Mouse (Mus musculus) adrenal gland, adult 2 months (tissue): ENCODE measurements at regions not wholly inside any gene's neighbourhood (a gene's known extent, or its start where the extent isn't known, plus 50 kb on each side); places are given as distances from the start of the nearest gene placed in this dataset.
A peak's percentile ranks its signal among the peaks of the same experiment; 100 is the strongest.

ENCODE experiments used
- DNase-seq: peaks from one replicate; pipeline ENCODE4 v3.0.0; 2021

GRCm38 (mm10) chr3:131801551-131801950 is 237.0 kb downstream of the Papss1 start:
- DNase-seq, result no peak

DNA sequence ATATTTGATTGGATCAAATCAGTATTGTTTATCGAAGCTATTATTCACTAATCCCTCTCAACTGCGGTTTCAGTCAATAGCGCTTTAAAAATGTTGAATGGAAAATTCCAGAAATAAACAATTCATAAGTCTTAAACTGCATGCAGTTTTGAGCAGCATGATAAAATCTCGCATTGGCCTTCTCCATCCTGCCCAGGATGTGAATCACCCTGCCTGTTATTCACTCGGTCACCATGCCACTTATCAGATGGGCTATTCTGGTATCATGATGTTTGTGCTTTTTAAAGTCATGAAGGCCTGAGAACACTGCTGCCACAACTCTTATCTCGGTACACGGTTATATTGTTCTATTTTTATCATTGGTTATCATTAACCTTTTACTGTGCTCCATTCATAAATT is 238.3 kb downstream of the Papss1 start:
- peak; percentile 75 for DNase-seq

GRCm38 (mm10) chr3:131808127-131808526 is 243.6 kb downstream of the Papss1 start:
- DNase-seq, result peak; percentile 34

- no peak for DNase-seq
Observed at GRCm38 (mm10) chr3:131812968-131813367, 248.4 kb downstream of the Papss1 start.

DNA sequence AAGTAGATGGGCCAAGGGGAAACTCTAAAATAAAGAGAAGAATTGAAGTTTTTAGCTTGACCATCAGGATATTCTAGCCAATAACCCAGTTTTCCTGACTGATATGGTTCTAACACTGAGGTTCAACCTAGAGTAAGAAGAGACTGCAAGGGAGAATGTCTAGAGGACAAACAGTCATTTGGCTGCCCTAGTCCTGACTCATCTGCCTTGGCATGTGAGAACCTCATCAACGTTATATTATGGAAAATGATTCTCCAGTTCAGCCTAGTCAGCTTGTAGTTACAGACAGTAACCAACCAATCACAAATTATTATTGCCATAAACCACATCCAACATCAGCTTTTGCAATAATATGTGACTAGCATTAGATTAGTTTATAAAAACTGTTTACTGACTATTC is 254.2 kb downstream of the Papss1 start:
- no peak for DNase-seq

DNA sequence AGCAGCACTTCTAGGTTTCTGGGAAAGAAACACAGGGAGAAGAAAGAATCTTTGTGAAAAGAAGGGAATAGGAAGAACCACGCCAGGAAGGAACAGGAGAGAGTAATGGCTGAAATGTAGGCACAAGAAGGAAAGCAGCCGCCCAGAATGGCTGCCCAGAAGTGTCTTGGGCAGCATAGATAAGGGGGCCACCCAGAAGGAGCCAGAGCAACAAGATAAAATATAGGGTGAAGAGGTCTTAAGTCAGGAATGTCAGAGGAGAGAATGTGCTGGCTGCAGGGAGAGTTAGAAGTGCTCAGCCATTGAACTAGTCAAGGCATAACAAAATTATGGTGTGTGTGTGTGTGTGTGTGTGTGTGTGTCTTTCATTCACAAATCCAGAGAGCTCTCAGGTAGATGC is 227.7 kb upstream of the Dkk2 start:
- no peak for DNase-seq

DNA sequence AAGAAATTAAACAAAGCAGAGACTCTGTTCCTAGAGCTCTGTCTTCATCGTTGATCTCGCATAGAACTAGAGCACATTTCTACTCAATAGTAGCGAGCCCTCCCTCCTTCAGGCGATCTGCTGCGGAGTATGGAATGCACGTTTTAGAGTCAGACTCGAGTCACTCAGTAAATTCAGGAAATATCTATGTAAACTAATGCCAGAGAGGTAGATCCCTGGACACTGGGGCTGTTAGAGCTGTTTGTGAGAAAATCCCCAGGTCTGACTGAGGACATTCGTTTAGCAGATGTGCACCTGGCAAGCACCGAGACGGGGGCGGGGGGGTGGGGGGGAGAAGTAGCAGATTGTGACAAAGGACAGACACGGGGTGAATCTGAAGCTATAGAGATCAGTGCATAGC is 226.0 kb upstream of the Dkk2 start:
- no peak for DNase-seq

- DNase-seq, result no peak
Observed at GRCm38 (mm10) chr3:131865106-131865505, 220.0 kb upstream of the Dkk2 start.

- no peak for DNase-seq
Observed at GRCm38 (mm10) chr3:131867266-131867665, 217.8 kb upstream of the Dkk2 start.

DNA sequence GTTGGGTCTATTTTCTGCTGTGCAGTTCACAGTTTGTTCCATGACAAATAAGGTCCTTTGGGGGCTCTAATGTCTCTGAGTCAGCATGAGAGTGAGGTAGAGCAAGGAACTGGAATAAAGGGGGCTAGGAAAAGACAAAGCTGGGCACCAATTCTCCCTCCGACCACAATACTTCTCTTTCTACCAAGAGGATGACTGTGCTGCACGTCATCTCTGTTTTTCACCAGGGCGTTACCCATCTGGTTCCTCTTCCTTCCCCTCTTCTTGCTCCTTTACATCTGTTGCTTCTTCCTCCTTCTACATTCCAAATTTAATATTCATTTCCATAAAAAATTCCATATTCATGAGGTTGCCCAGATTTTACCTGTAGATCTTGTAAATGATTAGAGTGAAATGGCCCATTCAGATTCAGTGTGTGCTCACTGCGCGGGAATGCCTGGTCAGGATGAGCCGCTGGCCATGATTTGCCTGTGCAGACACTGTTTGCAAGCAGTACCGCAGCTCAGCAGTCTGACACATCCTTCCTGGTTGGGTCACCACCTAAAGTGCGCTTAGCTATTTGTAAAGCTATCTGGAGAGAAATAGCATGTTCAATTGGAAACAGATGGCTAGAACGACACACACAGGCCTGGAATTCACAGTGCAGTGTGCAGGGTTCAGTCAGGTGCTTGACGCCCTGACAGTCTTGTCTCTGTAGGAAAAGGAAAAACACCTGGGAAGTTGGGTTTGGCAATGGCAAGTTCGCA is 216.7 kb upstream of the Dkk2 start:
- no peak for DNase-seq

DNA sequence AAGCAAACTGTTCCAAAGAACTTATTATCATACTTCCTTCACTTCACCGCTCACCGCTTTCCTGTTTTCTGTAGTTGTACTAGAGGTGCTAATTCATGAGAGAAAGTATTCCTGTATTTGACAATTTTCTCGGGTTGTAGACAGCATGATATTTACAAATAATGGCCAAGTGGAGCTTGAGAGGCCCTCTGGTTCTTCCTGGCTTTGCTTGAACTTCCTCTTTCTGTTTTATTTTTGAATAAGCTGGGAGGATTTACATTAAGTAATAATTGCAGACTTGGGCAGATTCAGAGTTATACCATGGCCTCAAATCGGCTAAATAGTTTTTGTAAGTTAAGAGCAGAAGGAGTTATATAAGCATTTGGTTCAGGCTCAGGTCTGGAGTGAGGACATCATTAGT is 215.8 kb upstream of the Dkk2 start:
- no peak for DNase-seq

- DNase-seq, result no peak
Observed at GRCm38 (mm10) chr3:131882667-131883066, 202.4 kb upstream of the Dkk2 start.

- peak; percentile 11 for DNase-seq
Observed at GRCm38 (mm10) chr3:131886470-131886869, 198.6 kb upstream of the Dkk2 start.

GRCm38 (mm10) chr3:131886984-131887383 is 198.1 kb upstream of the Dkk2 start:
- no peak for DNase-seq

- no peak for DNase-seq
Observed at GRCm38 (mm10) chr3:131887670-131888069, 197.4 kb upstream of the Dkk2 start.

DNA sequence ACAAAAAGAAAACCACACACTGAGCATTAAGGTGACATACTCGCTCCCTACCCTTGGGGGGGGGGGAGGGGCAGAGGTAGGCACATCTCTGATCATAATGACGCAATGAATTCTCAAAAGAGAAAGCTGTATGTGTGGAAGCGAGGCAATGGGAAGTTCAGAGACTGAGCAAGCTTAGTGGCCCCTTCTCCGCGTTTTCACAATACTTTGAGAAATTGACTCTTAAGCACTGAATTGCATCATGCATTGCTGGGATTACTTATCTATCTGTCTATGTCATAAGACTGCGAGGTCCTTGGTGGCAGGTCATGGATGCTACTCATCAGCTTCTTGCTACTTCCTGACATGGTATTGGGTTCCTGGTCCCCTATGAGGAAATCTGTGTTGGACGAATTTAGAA is 193.2 kb upstream of the Dkk2 start:
- no peak for DNase-seq

DNA sequence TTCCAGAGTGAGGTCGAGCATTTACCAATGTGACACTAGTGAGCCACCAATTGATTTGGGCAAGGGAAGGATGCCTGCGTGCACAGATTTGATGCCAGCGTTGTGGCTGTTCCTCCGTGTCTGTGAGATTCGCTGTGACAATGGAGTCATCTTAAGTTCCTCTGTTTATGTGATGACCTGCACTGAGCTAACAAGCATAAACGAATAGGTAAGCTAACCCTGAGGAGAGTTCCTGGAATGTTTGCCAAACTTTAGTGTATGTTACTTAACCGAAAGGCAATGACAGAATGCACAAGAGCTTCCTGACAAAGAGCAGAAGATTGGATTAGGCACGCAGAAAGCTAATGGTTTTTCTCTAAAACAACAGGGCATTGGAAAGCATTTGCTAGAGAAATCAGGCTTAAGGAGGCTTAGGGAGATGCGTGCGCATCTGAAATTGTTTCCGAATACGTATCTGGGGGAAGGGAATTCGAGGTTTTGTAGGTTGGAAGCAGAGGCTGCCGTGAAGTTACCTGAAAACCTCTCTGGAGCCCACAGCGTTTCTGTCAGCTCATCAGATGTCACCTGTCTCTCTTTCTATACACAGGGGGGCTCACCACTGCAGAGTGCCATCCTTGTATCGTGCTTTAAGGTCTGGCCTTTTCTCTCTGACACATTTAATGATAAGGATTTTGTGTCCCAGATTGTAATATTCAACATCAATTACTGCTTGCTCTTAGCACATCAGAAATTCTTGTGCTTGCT is 191.9 kb upstream of the Dkk2 start:
- no peak for DNase-seq

DNA sequence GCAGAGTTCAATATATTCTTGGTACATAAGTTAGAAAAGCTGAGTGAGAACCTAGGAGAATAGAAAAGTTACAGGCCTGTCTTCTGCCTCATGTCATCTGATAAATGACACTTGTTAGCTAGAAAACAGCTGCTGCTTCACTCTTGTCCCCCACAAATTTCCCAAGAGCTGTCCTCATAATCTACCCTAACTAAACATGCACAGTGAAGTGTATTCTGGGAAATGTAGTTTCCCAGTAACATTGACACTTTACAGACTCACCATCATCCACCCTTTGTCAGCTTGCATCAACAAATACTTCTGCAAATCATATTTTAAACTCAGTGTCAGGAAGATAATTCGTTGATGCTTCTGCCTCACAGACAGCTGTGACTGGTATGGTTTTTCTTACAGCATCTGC is 190.0 kb upstream of the Dkk2 start:
- DNase-seq, result no peak

DNA sequence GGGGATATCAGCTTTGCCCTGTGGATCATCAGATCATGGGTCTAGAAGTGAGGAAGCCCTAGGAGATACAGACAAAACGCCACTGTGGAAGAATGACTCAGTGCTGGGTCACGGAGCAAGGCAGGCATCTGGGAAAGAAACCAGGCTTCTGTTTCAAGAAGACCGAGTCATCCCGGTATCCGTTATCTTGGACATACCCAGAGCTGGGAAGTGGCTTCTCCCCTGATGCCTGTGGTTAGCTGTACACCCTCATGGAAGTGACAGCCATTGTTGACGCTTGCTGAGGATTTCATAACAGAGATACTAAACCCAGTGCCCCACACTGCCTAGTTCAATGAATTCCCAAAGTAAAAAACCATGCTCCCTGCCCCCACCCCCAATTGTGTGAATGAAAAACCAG is 171.6 kb upstream of the Dkk2 start:
- DNase-seq, result no peak

GRCm38 (mm10) chr3:131914372-131914771 is 170.7 kb upstream of the Dkk2 start:
- no peak for DNase-seq

DNA sequence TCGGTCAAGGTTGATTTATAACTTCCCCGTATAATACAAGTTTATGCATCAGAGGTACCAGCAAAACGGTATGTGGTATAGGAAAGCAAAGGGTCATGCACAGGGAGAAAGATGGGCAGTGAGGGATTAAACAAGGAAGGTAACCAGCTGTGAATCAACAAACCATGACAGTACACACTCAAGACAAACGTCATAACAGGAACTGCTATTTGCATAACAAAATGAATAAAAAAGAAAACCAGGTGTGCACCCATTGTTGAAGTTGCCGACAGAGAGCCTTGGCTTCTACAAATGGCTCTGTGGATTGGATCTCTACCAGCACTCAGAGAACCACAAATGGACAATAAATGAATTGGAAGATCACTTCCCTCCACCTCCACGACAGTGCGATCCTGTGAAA is 170.1 kb upstream of the Dkk2 start:
- no peak for DNase-seq

DNA sequence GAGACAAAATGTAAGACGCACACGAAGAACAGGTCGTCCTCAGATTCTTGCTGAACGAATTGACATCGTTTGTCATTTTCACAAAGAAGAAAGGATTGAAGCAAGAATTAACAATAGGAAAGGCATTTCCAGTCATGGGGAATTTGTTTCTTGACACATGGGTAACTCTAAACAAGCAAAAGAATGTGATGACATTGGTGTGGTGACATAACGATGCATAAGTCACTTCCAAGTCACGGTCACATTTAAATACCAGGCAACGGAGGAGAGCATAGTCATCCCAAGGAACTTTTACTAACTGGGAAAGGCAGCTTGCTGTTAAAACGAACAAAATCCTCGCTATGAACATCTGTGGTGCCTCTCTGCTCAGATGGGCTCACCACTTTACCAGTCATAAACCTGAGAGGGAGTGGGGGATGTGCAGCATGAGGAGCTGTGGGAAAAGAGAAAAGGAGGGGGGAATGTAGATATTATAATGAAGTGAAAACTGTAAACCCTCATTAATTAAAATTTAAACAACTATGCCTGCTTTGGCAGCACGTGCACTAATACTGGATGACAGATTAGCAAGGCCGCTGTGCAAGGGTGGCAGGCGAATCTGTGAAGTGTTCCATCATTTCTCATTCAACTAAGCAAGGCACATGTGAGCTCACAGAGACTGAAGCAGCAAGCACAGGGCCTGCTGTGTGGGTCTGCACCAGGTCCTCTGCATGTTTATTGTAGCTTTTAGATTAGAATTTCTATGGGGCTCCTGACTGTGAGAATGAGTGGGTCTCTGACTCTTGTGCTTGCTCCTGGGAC is 167.2 kb upstream of the Dkk2 start:
- no peak for DNase-seq

DNA sequence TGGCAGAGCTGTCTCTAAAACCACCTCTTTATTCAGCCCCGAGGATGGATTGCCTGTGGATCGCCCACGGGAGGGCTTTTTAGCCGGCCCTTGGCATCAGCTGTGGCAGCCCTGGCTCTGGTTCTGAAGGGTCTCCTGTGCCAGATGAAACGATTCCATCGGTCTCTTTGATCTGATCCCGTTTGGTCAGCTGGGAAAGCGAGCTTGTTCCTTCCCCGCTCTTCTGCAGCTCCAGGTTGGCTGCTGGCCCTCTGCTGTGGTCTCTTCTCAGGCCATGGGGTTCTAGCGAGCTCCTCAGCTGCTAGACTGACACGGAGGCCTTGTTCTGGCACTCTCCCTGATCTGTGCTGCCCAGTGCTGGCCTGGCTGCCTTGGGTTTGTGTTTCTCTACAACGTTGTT is 165.6 kb upstream of the Dkk2 start:
- DNase-seq, result peak; percentile 6
